Mouse (Mus musculus): Measurements from ENCODE around the gene Smbd1. TPM values are rescaled to one million over a fixed set of nuclear protein-coding genes. Genes with fewer than 3 reads are reported as not detected.
A peak's percentile ranks its signal among the peaks of the same experiment; 100 is the strongest.

Gene Smbd1
- polyA plus RNA-seq, 1 experiment: not detected

GRCm38 (mm10) chr16:32813362-32813761 is 3.1 kb upstream of the Smbd1 start:
- no peak overlapping the region for H3ac ChIP-seq (ENCODE audit: control insufficient read depth, insufficient read length, low read depth)
- H3K79me3 ChIP-seq (ENCODE audit: low read depth): no peaks in the 10 kb centered on the region
- H3K27me3 ChIP-seq (ENCODE audit: control insufficient read depth, insufficient read depth, insufficient read length): no peaks in the 10 kb centered on the region
- TF ChIP-seq FOSL1 (IDR thresholded peaks at IDR 0.05; ENCODE audit: insufficient read depth, low read length, poor library complexity, severe bottlenecking): no peak
- no peak for TF ChIP-seq MYOG (IDR thresholded peaks at IDR 0.05; ENCODE audit: control insufficient read depth, extremely low read depth, insufficient read length)
- TF ChIP-seq MAX (IDR thresholded peaks at IDR 0.05): no peak
- TF ChIP-seq CEBPB (IDR thresholded peaks at IDR 0.05; ENCODE audit: low read depth): no peak
- no peak for TF ChIP-seq CTCF (IDR thresholded peaks at IDR 0.05; ENCODE audit: control insufficient read depth, insufficient read depth, insufficient read length)
- no peak for TF ChIP-seq MYOD1 (IDR thresholded peaks at IDR 0.05; ENCODE audit: control insufficient read depth, insufficient read length, low read depth)
- no peak for TF ChIP-seq USF1 (IDR thresholded peaks at IDR 0.05; ENCODE audit: low read depth)
- no peaks in the 10 kb centered on the region for H3K79me2 ChIP-seq (ENCODE audit: control insufficient read depth, insufficient read depth)
- H3K36me3 ChIP-seq (ENCODE audit: control insufficient read depth, insufficient read depth): no peaks in the 10 kb centered on the region
- no peak overlapping the region for H3K4me3 ChIP-seq (ENCODE audit: insufficient read depth, poor library complexity, severe bottlenecking)

DNA sequence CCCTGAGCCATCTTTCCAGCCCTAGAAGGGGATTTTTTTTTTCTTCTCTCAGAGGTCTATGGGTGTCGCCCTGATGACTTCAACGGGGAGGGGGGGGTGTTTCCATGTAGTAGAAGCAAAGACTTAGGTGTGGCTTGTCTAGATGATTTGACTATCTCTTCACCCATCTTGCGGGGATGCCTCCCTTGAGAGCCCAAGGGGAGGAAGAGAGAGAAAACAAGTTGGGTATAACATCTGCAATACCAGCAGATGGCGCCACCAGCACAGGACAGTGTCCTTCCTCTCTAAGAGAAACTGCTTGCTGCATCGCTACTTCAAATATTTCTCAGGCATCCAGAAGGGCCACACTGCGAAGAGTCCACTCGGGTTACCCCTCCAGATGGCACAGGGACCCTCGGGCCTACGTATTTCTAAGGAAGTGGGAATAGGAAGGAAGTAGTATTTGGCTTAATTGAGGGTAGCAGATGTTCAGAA is 2.6 kb upstream of the Smbd1 start:
- Histone ChIP-seq H3K79me2 (ENCODE audit: control insufficient read depth, insufficient read depth) (no peaks in the 10 kb centered on the region), H3K27me3 (ENCODE audit: control insufficient read depth, insufficient read depth, insufficient read length) (no peaks in the 10 kb centered on the region), H3K4me3 (ENCODE audit: insufficient read depth, poor library complexity, severe bottlenecking) (no peak overlapping the region)

DNA sequence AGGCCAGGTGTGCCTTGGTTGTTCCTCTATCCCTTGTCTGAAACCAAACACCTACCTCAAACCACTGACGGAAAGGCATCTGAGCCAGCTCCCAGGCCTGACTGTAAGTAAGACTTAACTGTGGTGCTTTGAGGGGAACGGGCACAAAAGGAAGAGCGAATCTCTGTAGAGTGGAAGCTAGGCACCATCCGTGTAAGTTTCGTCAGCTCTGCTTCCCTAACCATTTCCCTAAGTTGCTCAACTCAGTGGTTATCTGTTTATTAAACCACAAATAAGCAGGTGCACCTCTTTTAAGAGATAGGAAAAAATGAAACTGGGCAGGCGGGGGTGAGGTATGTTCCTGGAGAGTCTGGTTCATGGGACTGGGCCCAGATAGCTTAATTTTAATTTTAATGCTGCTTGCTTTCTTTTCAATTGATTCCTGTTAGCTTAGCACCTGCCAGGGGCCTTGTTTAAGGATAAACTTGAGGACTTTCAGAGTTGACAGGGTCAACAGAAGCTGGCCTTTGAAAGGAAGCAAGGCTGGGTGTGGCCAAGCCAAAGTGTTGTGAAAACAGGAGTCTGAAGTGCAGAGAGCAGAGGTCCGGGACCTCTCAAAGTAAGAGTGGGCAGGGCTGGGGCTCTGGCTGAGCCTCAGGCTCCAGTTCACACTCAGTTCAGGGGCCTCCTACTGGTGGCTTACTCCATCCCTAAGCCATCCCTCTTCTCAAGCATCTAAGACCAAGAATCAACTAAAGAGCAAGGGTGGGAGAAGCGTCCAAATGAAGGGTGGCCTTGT is 2.7 kb downstream of the Smbd1 start:
- Histone ChIP-seq H3K79me2 (ENCODE audit: control insufficient read depth, insufficient read depth) (no peaks in the 10 kb centered on the region), H3ac (ENCODE audit: control insufficient read depth, insufficient read length, low read depth) (no peak overlapping the region), H3K4me3 (ENCODE audit: insufficient read depth, poor library complexity, severe bottlenecking) (no peak overlapping the region), H3K36me3 (ENCODE audit: control insufficient read depth, insufficient read depth) (no peaks in the 10 kb centered on the region), H3K27me3 (ENCODE audit: control insufficient read depth, insufficient read depth, insufficient read length) (no peaks in the 10 kb centered on the region), H3K79me3 (ENCODE audit: low read depth) (no peaks in the 10 kb centered on the region)
- no peak for TF ChIP-seq MYOD1 (IDR thresholded peaks at IDR 0.05; ENCODE audit: control insufficient read depth, insufficient read length, low read depth)
- no peak for TF ChIP-seq MYOG (IDR thresholded peaks at IDR 0.05; ENCODE audit: control insufficient read depth, extremely low read depth, insufficient read length)
- TF ChIP-seq CEBPB (IDR thresholded peaks at IDR 0.05; ENCODE audit: low read depth): no peak
- no peak for TF ChIP-seq USF1 (IDR thresholded peaks at IDR 0.05; ENCODE audit: low read depth)
- TF ChIP-seq CTCF (IDR thresholded peaks at IDR 0.05; ENCODE audit: control insufficient read depth, insufficient read depth, insufficient read length): no peak

More for the DNA sequence above, 2.6 kb upstream of the Smbd1 start:
- TF ChIP-seq MYOD1 (IDR thresholded peaks at IDR 0.05; ENCODE audit: control insufficient read depth, insufficient read length, low read depth) (no peak), CTCF (IDR thresholded peaks at IDR 0.05; ENCODE audit: control insufficient read depth, insufficient read depth, insufficient read length) (peak; percentile 68)
- Histone ChIP-seq H3ac (ENCODE audit: control insufficient read depth, insufficient read length, low read depth) (no peak overlapping the region), H3K79me3 (ENCODE audit: low read depth) (no peaks in the 10 kb centered on the region), H3K36me3 (ENCODE audit: control insufficient read depth, insufficient read depth) (no peaks in the 10 kb centered on the region)

DNA sequence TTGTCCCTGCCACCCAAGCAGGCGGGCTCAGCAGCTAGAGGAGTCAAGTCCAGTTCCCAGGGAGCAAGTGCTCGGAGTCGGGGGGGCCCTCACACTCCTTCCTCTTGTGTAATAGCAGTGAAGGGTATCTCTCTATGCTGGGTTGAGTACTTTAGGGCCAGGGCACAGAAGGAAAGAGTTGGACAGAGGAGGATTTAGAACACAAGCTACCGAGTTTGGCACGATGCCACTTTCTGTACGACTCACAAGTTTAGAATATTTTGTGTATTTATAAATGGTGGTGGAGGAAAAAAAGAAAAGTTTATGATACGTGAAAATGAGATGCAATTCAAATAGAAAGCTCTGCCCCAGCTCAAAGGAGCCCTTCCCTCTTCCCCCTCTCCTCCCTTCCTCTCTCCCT is 5.1 kb downstream of the Smbd1 start:
- Histone ChIP-seq H3K4me3 (ENCODE audit: insufficient read depth, poor library complexity, severe bottlenecking) (no peak overlapping the region), H3K27me3 (ENCODE audit: control insufficient read depth, insufficient read depth, insufficient read length) (no peaks in the 10 kb centered on the region), H3ac (ENCODE audit: control insufficient read depth, insufficient read length, low read depth) (no peak overlapping the region), H3K79me3 (ENCODE audit: low read depth) (no peaks in the 10 kb centered on the region), H3K36me3 (ENCODE audit: control insufficient read depth, insufficient read depth) (no peaks in the 10 kb centered on the region), H3K79me2 (ENCODE audit: control insufficient read depth, insufficient read depth) (no peaks in the 10 kb centered on the region)
- no peak for TF ChIP-seq CEBPB (IDR thresholded peaks at IDR 0.05; ENCODE audit: low read depth)
- no peak for TF ChIP-seq FOSL1 (IDR thresholded peaks at IDR 0.05; ENCODE audit: insufficient read depth, low read length, poor library complexity, severe bottlenecking)
- TF ChIP-seq MYOG (IDR thresholded peaks at IDR 0.05; ENCODE audit: control insufficient read depth, extremely low read depth, insufficient read length): no peak
- TF ChIP-seq USF1 (IDR thresholded peaks at IDR 0.05; ENCODE audit: low read depth): no peak
- TF ChIP-seq MAX (IDR thresholded peaks at IDR 0.05): no peak
- no peak for TF ChIP-seq MYOD1 (IDR thresholded peaks at IDR 0.05; ENCODE audit: control insufficient read depth, insufficient read length, low read depth)
- no peak for TF ChIP-seq CTCF (IDR thresholded peaks at IDR 0.05; ENCODE audit: control insufficient read depth, insufficient read depth, insufficient read length)

DNA sequence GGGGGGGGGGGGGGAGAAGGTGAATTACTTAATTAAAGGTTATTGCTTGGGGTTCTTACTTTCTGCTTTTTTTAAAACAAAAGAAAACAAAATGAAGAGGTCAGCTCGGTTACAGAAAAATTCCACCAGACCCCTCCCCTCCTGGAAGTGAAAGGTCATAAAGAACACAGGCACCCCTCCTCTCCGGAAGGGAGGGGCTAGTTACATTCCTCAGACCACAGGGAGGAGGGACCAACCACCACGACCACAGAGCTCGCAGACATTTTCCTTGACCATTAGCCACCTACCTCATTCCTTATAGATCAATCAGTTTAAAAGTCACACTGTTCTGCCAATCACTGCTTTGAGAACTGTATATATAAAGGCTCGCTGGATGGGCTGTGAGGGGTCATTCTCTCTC is 6.4 kb downstream of the Smbd1 start:
- H3K36me3 ChIP-seq (ENCODE audit: control insufficient read depth, insufficient read depth): no peaks in the 10 kb centered on the region
- no peak overlapping the region for H3ac ChIP-seq (ENCODE audit: control insufficient read depth, insufficient read length, low read depth)
- H3K79me2 ChIP-seq (ENCODE audit: control insufficient read depth, insufficient read depth): no peaks in the 10 kb centered on the region
- no peaks in the 10 kb centered on the region for H3K27me3 ChIP-seq (ENCODE audit: control insufficient read depth, insufficient read depth, insufficient read length)
- TF ChIP-seq FOSL1 (IDR thresholded peaks at IDR 0.05; ENCODE audit: insufficient read depth, low read length, poor library complexity, severe bottlenecking): no peak
- no peak for TF ChIP-seq MYOG (IDR thresholded peaks at IDR 0.05; ENCODE audit: control insufficient read depth, extremely low read depth, insufficient read length)
- no peaks in the 10 kb centered on the region for H3K79me3 ChIP-seq (ENCODE audit: low read depth)
- H3K4me3 ChIP-seq (ENCODE audit: insufficient read depth, poor library complexity, severe bottlenecking): no peak overlapping the region

DNA sequence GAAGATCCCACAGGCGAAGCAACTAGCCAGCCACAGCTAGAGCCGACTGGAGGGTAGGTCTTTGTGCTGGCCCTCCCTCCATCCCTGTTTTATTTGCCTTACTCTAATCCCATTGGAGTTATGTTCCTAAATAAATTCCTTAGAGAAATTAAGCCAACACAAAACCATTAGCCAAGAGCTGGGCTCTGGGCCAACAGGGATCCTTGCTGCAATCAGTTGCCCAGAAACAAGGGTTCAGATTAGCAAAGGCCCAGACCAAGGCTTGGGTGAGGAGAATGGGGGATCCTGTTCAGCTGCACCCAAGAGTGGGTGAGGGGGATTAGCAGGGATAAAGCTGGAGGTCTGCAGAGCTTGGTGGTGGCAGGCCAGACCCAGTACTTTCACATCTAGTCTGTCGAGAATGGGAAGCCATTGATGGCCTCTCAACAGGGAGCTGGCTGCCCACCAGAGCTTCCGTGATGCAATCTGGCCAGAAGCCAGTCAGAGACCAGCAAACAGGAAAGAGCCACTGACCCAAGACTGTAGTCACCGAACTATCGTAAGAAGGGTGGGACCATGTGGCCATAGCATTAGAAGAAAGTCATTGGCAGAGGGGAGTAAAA is 6.9 kb downstream of the Smbd1 start:
- no peaks in the 10 kb centered on the region for H3K79me2 ChIP-seq (ENCODE audit: control insufficient read depth, insufficient read depth)

More for the DNA sequence above, 6.9 kb downstream of the Smbd1 start:
- Histone ChIP-seq H3K4me3 (ENCODE audit: insufficient read depth, poor library complexity, severe bottlenecking) (no peak overlapping the region), H3K36me3 (ENCODE audit: control insufficient read depth, insufficient read depth) (no peaks in the 10 kb centered on the region), H3K27me3 (ENCODE audit: control insufficient read depth, insufficient read depth, insufficient read length) (no peaks in the 10 kb centered on the region), H3K79me3 (ENCODE audit: low read depth) (no peaks in the 10 kb centered on the region), H3ac (ENCODE audit: control insufficient read depth, insufficient read length, low read depth) (no peak overlapping the region)
- TF ChIP-seq CEBPB (IDR thresholded peaks at IDR 0.05; ENCODE audit: low read depth): peak; percentile 73
- no peak for TF ChIP-seq CTCF (IDR thresholded peaks at IDR 0.05; ENCODE audit: control insufficient read depth, insufficient read depth, insufficient read length)

All from C2C12 (cell line).